Mouse (Mus musculus) limb, embryonic 14.5 days (tissue): ENCODE measurements around the gene Rpia. TPM values are rescaled to one million over a fixed set of nuclear protein-coding genes. Genes with fewer than 3 reads are reported as not detected.

ENCODE experiments used
- ATAC-seq: fragments of 200-750 bp; cut with Nextera tagmentation; 2 replicates; pipeline ENCODE4 v1.8.0; 2017; ENCODE audit warnings: low read depth, moderate number of reproducible peaks, moderate TSS enrichment; ENCODE audit not compliant: low FRiP score
- DNase-seq: peaks from one replicate; pipeline ENCODE4 v3.0.0-alpha.2; 2015; ENCODE audit warnings: low spot score
- H3K27ac ChIP-seq: fragments of 300-500 bp; sonication (generic); replicated peaks from 2 replicates; pipeline ENCODE4 v1.5.1; 2014; ENCODE audit warnings: low read depth, mild to moderate bottlenecking, low read length, moderate library complexity, mixed read lengths
- H3K27me3 ChIP-seq: fragments of 300-500 bp; sonication (generic); 2 replicates; pipeline ENCODE4 v1.6.1; 2014; ENCODE audit warnings: low read length, mixed read lengths; ENCODE audit not compliant: control insufficient read depth, insufficient read depth
- H3K36me3 ChIP-seq: fragments of 300-500 bp; sonication (generic); 2 replicates; pipeline ENCODE4 v1.6.1; 2014; ENCODE audit warnings: mild to moderate bottlenecking, low read length, moderate library complexity, mixed read lengths; ENCODE audit not compliant: control insufficient read depth, insufficient read depth
- H3K4me1 ChIP-seq: fragments of 300-500 bp; sonication (generic); 2 replicates; pipeline ENCODE4 v1.6.1; 2014; ENCODE audit warnings: antibody characterized with exemption, low read length, mixed read lengths; ENCODE audit not compliant: control insufficient read depth, insufficient read depth
- H3K4me2 ChIP-seq: fragments of 300-500 bp; sonication (generic); replicated peaks from 2 replicates; pipeline ENCODE4 v1.6.1; 2014; ENCODE audit warnings: low read depth, mild to moderate bottlenecking, low read length, moderate library complexity; ENCODE audit not compliant: severe bottlenecking
- H3K4me3 ChIP-seq: fragments of 300-500 bp; sonication (generic); replicated peaks from 2 replicates; pipeline ENCODE4 v1.5.1; 2014; ENCODE audit warnings: low read length
- H3K9ac ChIP-seq: fragments of 300-500 bp; sonication (generic); 2 replicates; pipeline ENCODE4 v1.6.1; 2014; ENCODE audit warnings: mild to moderate bottlenecking, low read depth, low read length, moderate library complexity; ENCODE audit not compliant: severe bottlenecking
- H3K9me3 ChIP-seq: fragments of 300-500 bp; sonication (generic); 2 replicates; pipeline ENCODE4 v1.6.1; 2016; ENCODE audit warnings: low read length; ENCODE audit not compliant: control insufficient read depth
- POLR2A ChIP-seq: fragments of 200-500 bp; IDR thresholded peaks from 2 replicates; pipeline ENCODE4 v1.8.0; 2012; ENCODE audit warnings: inconsistent platforms, mild to moderate bottlenecking, moderate library complexity, borderline replicate concordance; ENCODE audit not compliant: insufficient read depth, insufficient read length; ENCODE audit errors: extremely low read depth
- WGBS: fragments of 180-500 bp; shearing (Covaris S2); extraction: QIAGEN DNeasy Blood & Tissue Kit; methylation state at CpG from one replicate; pipeline ENCODE4 v1.1.7; 2014; 5-methylcytosine and 5-hydroxymethylcytosine counted together
- polyA plus RNA-seq, 2 experiments: library from polyadenylated mRNA; depleted of rRNA in 1 of 2; stranded (reverse) in 1 of 2; unstranded in 1 of 2; fragments of >200 nt; fragmentation: Nextera tagmentation in 1 of 2; extraction: Ambion mirVana in 1 of 2; gene quantifications; 2 replicates each; pipeline versions ENCODE4 v1.2.1 to v1.2.3; 2012 to 2014

Rpia gene
- polyA plus RNA-seq, 2 experiments = 2.8 to 24.3 TPM

DNA sequence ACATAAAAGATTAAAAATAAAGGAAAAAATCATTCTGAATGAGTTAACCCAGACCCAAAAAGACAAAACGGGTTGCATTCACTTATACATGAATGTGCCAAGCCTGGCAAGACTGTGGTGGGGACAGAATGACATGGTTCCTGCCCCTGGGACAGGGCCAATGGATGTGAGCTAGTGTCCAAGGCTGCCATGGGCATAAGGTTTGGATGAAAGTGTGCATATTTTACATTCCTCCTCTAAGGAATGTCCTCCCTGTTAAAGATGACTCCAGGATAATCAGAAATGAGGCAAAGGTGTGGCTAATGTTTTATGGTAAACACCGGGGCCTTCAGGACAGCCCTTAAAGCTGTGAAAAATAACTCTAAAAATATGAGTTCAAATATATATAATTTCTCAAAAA is 10.7 kb downstream of the Rpia start:
- H3K36me3 ChIP-seq = peaks cover 15% of the 10 kb centered on the region
- no peak for TF ChIP-seq POLR2A
- no peak overlapping the region for H3K27ac ChIP-seq
- H3K4me3 ChIP-seq = no peak overlapping the region
- 91% methylated on average over 2 of the region's 2 CpGs for WGBS
- no peak overlapping the region for H3K4me2 ChIP-seq
- no peak overlapping the region for H3K9ac ChIP-seq
- no peaks in the 10 kb centered on the region for H3K27me3 ChIP-seq
- no peaks in the 10 kb centered on the region for H3K4me1 ChIP-seq
- no peak for DNase-seq
- no peak for ATAC-seq
- H3K9me3 ChIP-seq = no peaks in the 10 kb centered on the region

DNA sequence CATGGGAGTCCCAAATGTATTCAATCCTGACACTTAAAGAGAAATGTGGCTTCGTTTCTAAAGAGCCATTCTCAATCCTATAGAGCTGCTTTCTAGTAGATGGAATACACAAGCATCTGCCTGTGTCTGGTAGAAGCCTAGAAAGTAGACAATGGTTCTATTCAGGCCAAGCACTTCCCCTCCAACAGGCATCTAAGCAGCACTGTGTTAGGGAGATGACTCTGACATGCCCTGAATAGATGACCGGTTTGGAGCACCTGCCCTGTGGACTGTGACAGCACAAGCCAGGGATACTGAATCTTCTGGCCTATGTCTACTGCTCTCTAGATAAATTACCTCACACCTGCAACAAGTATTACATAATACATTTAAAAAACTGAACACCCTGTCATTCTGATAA is 17.7 kb downstream of the Rpia start:
- TF ChIP-seq POLR2A = no peak
- Histone ChIP-seq H3K9ac (no peak overlapping the region), H3K27ac (no peak overlapping the region), H3K36me3 (peaks cover 40% of the 10 kb centered on the region), H3K4me1 (no peaks in the 10 kb centered on the region), H3K9me3 (no peaks in the 10 kb centered on the region), H3K27me3 (no peaks in the 10 kb centered on the region), H3K4me2 (no peak overlapping the region), H3K4me3 (no peak overlapping the region)
- WGBS = 84% methylated on average over 2 of the region's 2 CpGs
- no peak for DNase-seq
- ATAC-seq = no peak

GRCm38 (mm10) chr6:70773769-70774168 is 18.3 kb downstream of the Rpia start:
- Histone ChIP-seq H3K4me1 (no peaks in the 10 kb centered on the region), H3K9ac (no peak overlapping the region), H3K27ac (no peak overlapping the region), H3K27me3 (no peaks in the 10 kb centered on the region), H3K4me2 (no peak overlapping the region), H3K4me3 (no peak overlapping the region), H3K36me3 (peaks cover 42% of the 10 kb centered on the region), H3K9me3 (no peaks in the 10 kb centered on the region)
- ATAC-seq = no peak
- TF ChIP-seq POLR2A = no peak
- DNase-seq = no peak
- WGBS = 86% methylated on average over 5 of the region's 5 CpGs

- peak; percentile 70 for ATAC-seq
- no peak for TF ChIP-seq POLR2A
- Histone ChIP-seq H3K36me3 (peaks cover 51% of the 10 kb centered on the region), H3K27me3 (no peaks in the 10 kb centered on the region), H3K4me2 (no peak overlapping the region), H3K27ac (no peak overlapping the region), H3K4me1 (no peaks in the 10 kb centered on the region), H3K9ac (no peak overlapping the region), H3K4me3 (no peak overlapping the region), H3K9me3 (no peaks in the 10 kb centered on the region)
- peak; percentile 75 for DNase-seq
- 41% methylated on average over 6 of the region's 6 CpGs for WGBS
These were observed 23.3 kb downstream of the Rpia start for GRCm38 (mm10) chr6:70768769-70769168.

- no peak overlapping the region for H3K9ac ChIP-seq
- no peak for DNase-seq
- H3K9me3 ChIP-seq = no peaks in the 10 kb centered on the region
- H3K36me3 ChIP-seq = peaks cover 26% of the 10 kb centered on the region
- H3K4me2 ChIP-seq = no peak overlapping the region
- 83% methylated on average over 8 of the region's 8 CpGs for WGBS
- H3K27ac ChIP-seq = no peak overlapping the region
- H3K4me3 ChIP-seq = no peak overlapping the region
- TF ChIP-seq POLR2A = no peak
- no peaks in the 10 kb centered on the region for H3K27me3 ChIP-seq
- no peak for ATAC-seq
- H3K4me1 ChIP-seq = no peaks in the 10 kb centered on the region
These were observed 27.0 kb downstream of the Rpia start for GRCm38 (mm10) chr6:70765076-70765475.

DNA sequence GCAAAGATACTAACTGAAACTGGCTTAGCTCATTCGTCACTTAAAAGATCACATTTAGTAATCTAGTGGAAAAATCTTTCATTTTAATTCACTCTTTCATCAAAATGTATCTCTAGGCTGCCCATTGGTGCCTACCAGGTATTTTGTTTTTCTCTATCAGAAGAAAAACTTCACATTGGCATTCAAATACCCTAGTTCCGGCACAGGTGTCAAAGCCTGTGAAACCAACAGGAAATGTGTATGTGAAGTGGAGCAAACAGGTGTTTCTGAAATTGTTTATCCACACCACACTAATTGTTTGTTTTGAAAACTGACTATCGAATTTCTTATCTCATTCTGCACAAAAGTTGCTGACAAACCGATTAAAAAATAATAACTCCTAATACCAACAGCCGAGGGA is 27.5 kb downstream of the Rpia start:
- no peak overlapping the region for H3K4me3 ChIP-seq
- H3K9me3 ChIP-seq = no peaks in the 10 kb centered on the region
- no peak overlapping the region for H3K4me2 ChIP-seq
- H3K36me3 ChIP-seq = peaks cover 24% of the 10 kb centered on the region
- no peaks in the 10 kb centered on the region for H3K27me3 ChIP-seq
- 91% methylated on average over 5 of the region's 5 CpGs for WGBS
- DNase-seq (no peak), ATAC-seq (no peak)
- TF ChIP-seq POLR2A = no peak
- no peak overlapping the region for H3K27ac ChIP-seq
- no peaks in the 10 kb centered on the region for H3K4me1 ChIP-seq
- no peak overlapping the region for H3K9ac ChIP-seq
